Mouse (Mus musculus) layer of hippocampus, postnatal 10 days (tissue): ENCODE data around the gene Eif2b2. TPM values are rescaled to one million over a fixed set of nuclear protein-coding genes. Genes with fewer than 3 reads are reported as not detected.

Experiments used
- DNase-seq, 2 experiments: peaks; one replicate each; pipeline ENCODE4 v3.0.0; 2021; ENCODE audit warnings: low spot score in 2 of 2
- microRNA-seq, 2 experiments: library from miRNA; unstranded; fragments of <30 nt; microRNA quantifications; one replicate each; pipeline ENCODE4 v1.2.0; 2021
- total RNA-seq, 2 experiments: library from RNA; stranded (reverse); gene quantifications; 2 replicates each; pipeline ENCODE4 v1.2.3; 2021

The Eif2b2 gene
- total RNA-seq, 2 experiments from 2014 or later = 57.4 to 85.0 TPM

DNA sequence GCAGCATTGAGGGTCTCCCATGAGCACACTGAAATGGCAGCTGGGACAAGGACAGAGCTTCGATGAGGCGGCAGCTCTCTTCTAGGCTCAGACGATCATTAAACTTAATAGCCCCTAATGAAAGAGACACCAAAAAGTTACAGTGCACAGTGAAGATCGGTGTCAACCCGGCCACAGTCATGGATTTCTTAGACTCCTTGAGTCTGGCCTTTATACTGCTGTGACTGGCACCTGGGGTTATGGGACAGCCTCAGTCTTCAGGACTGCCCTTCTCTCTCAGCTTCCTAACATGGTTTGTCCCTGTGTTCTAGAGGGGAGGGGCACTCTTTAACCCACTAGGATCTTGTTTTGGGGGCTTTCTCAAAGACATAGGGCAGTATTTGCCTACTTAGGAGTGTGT lies 18.3 kb downstream of the Eif2b2 start:
- DNase-seq = no peak

DNA sequence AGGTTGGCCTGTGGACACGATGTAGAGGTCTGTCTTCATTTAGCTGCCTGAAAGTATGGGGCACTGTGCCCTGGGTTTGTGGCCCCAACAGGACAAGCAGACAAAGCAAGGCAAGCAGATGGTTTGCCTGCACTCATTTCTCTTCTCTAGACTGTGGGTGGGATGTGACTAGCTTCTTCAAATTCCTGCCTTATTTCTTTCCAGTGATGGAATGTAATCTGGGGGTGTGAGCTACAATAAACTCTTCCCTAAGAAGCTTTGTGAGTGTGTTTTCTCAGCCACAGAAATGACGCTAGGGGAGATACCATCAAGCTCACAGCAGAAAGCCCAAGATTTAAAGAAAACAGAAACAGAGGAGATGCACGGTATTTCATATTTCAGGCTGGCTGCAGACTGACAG lies 32.8 kb downstream of the Eif2b2 start:
- DNase-seq = no peak

DNA sequence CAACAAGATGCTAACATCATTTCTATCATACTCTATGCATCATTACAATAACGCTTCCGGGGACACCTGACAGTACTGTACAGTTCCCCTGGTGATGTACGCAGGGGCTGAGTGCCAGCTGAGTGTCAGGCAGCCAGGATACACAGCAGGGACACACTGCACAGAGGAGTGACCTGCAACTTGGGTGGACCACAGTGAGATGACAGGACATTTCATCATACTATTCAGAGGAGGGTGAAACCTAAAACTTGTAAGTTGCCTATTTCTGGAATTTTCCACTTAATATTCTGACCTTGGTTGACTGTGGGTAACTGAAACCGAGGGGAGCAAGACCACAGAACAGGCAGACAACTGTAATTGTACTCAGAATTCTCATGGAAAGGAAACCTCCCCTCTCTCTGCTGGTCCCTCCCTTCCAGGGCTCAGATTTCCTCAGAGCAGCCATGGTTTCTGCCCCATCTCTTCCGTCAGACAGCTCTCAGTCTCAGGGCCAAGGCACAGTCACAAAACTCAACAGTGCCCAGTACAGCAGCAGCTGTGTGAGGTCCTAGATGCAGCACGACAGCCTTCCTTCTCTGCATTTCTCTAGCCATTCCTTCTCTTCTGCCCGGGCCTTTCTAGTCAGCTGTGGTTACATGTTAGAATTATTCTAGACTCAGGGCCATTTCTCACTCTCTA lies 36.9 kb downstream of the Eif2b2 start:
- DNase-seq = no peak

DNA sequence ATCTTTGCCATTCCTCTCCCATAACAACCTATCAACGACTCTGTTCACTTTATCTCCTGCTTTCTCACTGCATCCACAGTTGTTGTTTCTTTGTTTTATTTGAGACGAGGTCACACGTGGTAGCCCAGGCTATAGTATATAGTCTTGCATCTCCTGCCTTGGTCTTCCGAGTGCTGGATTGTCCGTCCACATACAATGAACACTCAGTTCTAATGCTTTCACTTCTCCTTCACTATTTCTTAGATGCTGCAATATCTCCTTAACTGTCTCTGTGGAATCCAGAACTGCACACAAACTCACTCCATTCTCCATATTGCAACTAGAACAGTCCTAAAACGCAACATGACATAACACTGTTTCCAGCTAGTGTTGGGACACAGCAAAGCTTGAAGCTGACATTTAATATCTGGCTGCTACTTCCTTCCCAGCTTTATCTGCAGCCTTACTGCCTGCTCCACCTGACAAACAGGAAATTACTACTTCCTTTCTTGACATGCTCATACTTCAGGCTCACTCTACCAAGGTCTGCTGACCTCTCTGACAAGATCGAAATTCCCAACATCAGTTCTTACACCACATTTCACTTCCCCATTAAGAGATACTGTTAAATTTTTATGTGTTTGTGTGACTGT lies 37.8 kb downstream of the Eif2b2 start:
- no peak for DNase-seq

DNA sequence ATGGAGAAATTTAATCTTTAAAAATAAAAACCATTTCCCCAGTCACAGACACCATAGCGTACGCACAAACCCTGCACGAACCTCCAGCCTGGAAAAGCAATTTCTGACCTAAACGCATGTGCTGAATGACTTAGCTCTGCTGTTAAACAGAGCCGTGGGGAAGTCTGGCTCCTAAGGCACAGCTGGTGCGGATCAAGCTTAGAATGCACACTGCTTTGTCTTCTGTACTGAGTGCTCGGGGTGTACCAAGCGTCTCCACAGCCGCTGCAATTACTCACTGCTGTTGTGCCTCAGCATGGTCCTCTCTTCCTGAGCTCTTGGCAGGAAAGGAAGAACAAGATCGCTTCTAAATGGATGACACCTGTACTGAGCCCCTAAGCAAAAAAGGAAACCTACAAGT lies 43.2 kb downstream of the Eif2b2 start:
- no peak for DNase-seq

DNA sequence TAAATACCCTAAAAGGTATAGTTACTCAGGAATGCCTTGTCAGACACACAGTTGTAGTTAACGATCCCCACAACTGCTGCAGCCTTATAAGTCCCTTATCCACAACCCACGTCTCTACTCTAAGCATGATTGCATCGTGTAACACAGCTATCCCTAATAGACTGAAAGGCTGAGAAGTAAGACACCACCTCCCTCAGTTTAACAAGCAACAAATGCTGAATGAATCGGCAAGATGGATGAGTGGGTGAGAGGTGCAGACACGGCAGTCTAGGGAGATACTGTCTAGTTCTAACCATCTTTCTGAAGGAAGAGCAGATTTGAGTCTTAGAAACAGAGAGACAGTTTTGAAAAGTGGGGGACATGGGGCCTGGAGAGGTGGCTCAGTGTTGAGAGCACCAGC lies 43.9 kb downstream of the Eif2b2 start:
- no peak for DNase-seq

DNA sequence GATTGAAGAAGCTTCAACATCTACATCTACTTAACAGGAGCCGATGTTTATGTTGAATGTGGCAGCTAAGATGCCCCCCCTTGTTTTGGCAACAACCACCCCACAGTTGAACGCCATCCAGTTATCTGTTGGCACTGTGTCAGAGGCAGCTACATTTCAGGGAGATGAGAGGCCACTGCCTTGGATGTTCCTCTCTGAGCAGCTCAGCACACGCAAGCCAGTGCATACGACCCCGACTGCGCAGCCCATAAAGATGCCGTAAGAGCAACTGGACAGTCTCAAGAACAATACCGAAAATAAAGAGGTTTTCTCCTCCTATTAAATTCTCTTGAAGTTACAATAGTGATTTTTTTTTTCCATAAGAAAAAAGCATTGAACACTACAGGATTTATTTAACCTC lies 45.2 kb downstream of the Eif2b2 start:
- no peak for DNase-seq

DNA sequence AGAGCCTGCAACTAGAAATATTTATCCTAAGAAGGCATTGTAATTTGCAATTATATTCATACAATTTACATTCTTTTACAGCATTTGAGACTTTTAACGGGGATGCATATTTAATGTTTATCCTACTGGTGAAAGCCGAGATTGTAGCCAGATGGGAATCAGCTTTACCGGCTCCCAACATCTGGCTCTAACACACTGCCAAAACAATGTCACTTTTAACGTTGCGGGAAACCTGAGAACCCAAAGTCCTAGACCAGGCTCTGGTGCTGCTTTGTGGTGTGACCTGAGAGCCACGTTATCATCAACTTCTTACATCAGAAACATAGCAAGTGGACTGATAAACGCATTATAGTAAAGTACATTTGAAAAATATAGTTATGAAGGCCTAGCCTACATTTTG lies 45.7 kb downstream of the Eif2b2 start:
- DNase-seq = no peak

DNA sequence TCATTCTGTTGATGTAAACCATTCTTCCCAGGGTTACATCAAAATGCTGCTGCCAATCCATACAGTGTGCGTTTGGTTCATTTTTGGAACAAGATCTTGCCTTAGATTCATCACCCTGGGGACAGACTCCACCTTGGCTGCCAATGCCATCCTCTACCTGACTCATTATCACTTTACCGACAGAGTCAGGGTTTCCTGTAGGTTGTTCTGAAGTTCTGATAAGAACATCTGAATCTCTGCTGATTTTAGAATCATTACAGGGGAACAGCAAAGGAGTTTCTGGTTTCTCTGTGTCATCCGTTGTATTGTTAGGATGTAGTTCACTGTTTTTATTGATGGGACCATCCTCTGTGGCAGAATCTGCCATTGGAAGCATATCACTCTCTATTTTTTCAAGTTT lies 47.0 kb downstream of the Eif2b2 start:
- DNase-seq = no peak

DNA sequence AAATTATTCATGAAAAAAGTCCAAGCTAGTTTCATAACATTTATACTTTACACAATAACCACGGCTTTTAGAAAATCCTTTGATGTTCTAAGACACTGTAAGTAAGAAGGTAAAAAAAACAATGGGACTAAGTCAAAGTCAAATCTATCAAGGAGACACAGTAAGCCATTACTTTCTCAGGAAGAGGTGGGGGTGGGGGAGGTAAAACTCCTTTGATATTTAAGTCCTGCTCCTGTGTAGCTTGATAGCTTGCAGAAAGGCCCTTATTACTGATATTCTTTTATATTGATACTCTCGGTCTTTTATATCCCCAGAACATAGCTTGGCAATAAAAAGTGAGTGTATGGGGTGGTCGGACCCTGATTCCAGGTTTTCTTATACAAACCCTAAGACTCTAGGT lies 50.5 kb downstream of the Eif2b2 start:
- no peak for DNase-seq

DNA sequence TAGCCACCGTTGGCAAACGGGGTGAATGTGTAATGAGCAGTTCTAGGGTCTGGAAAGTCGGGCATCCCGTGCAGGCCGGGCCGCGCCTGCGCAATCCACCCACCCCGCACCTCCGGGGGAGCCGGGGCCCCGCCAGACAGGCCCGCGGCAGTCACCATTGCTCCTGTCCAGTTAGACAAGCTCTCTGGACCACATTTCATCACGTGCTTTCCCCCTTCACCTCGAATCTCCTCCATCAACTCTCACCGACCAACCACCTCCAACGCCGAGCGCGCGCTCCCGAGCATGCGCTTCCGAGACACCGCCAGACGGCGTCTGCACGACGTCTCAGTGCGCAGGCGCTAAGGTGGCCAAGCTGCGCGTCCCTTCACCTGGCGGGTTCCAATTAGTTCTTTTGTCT lies 51.0 kb downstream of the Eif2b2 start, which contains the start of gene Mlh3:
Gene Mlh3, minus strand, starts transcription at position 281 of the 400 bp plus-strand sequence.
- DNase-seq = peak; percentile 78 to 84

DNA sequence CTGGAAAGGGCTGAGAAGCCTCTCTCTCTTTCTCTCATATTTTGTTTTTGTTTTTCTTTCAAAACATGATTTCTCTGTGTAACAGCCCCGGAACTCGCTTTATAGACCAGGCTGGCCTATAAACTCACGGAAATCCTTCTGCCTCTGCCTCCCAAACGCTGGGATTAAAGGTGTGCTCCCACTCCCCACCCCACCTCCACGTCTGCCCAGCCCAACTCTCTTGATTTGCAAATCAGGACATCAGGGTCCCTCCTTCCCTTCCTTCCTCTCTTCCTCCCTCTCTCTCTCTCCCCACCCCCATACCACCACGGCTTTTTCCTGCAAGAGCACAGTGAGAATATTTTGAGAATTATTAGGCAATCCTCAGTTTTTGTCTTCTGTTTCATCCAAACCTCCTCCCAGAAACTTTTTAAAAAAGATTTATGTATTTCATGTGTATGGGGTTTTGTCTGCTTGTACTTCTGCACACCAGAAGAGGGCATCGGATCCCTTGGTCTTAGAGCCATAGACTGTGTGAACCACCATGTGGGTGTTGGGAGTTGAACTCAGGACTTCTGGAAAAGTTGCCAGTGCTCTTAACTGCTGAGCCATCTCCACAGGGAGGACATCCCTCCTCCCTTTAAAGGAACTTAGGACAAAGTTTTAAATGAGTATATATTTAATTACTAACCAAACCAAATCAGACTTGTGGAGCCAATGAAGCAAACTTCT lies 52.0 kb downstream of the Eif2b2 start:
- DNase-seq = no peak

DNA sequence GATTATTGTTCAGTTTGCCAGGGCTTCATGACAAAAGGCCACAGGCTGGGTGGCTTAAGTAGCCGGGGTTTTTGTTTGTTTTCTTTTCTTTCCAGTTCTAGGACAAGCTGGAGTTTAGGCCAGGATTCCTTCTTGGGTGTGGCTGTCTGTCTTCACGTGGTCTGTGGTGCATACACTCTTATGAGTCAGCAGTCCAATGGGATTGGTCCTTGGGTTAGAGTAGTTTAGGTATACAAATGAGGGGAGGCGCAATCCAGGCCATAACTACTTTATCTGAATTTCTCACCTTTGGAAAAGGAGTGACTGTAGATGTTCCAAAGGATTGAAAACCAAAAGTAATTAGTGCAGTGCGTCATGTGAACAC lies 52.5 kb downstream of the Eif2b2 start:
- no peak for DNase-seq

DNA sequence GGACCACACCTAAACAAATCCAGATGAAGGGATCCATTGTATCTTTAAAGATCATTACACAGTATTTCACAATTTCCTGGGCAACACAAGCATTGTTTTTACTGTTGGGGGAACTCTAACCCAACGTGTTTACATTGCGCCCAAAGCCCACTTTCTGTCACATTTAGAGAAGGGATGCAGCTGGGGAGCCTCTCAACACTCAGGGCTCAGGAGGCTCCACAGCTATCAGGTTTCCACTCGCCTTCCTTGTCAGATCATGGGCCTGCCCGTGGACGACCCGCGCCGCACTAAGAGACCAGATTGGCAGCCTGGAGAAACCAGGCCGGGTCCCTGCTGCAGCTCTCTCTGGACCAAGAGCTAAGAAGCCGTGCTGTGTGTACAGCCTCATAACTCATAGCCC lies 54.2 kb downstream of the Eif2b2 start:
- DNase-seq = no peak

Small RNAs within 50 kb of the gene (microRNA-seq; reads per million reads assigned to microRNA genes)
- 0.22 to 0.39 reads per million in 2 experiments for gene Mir6938

Other genes with a start within 250 kb of the Eif2b2 start
- 10 to 100 TPM; 33.8 to 34.9 TPM for gene Fcf1, start 248.6 kb upstream of the Eif2b2 start, total RNA-seq
- 10 to 100 TPM; 79.5 to 91.8 TPM for gene Arel1, start 248.6 kb upstream of the Eif2b2 start, total RNA-seq
- gene Ylpm1, start 223.2 kb upstream of the Eif2b2 start, total RNA-seq = 100 to 1,000 TPM; 120 to 131 TPM
- 1 to 10 TPM; 1.1 to 1.4 TPM for gene Prox2, start 108.7 kb upstream of the Eif2b2 start, total RNA-seq
- gene Dlst, start 108.6 kb upstream of the Eif2b2 start, total RNA-seq = 100 to 1,000 TPM; 162 to 167 TPM
- 10 to 100 TPM; 41.5 to 48.4 TPM for gene Rps6kl1, start 68.2 kb upstream of the Eif2b2 start, total RNA-seq
- gene Pgf, start 41.7 kb upstream of the Eif2b2 start, total RNA-seq = 1 to 10 TPM; 5.1 to 6.0 TPM
- gene Mlh3, start 51.1 kb downstream of the Eif2b2 start, total RNA-seq = 10 to 100 TPM; 12.3 to 13.3 TPM
- 10 to 100 TPM; 30.6 to 31.9 TPM for gene Acyp1, start 69.0 kb downstream of the Eif2b2 start, total RNA-seq
- under 1 TPM; 0.33 to 0.71 TPM for gene Zc2hc1c, start 69.1 kb downstream of the Eif2b2 start, total RNA-seq
- gene Nek9, start 119.9 kb downstream of the Eif2b2 start, total RNA-seq = 10 to 100 TPM; 29.6 to 31.7 TPM
- gene Tmed10, start 155.4 kb downstream of the Eif2b2 start, total RNA-seq = 100 to 1,000 TPM; 147 to 155 TPM